Mouse (Mus musculus) forebrain, embryonic 11.5 days (tissue): ENCODE measurements around the gene Trak1. TPM values are rescaled to one million over a fixed set of nuclear protein-coding genes. Genes with fewer than 3 reads are reported as not detected.

Experiments used
- ATAC-seq: fragments of 200-750 bp; cut with Nextera tagmentation; replicated peaks from 2 replicates; pipeline ENCODE4 v1.8.0; 2017; ENCODE audit warnings: moderate TSS enrichment; ENCODE audit not compliant: low FRiP score
- DNase-seq: peaks from one replicate; pipeline ENCODE4 v3.0.0-alpha.2; 2017; ENCODE audit warnings: low spot score
- H3K27ac ChIP-seq: fragments of 300-500 bp; sonication (generic); 2 replicates; pipeline ENCODE4 v1.5.1; 2014; ENCODE audit warnings: low read depth, low read length
- H3K27me3 ChIP-seq: fragments of 300-500 bp; sonication (generic); 2 replicates; pipeline ENCODE4 v1.6.1; 2014; ENCODE audit warnings: mild to moderate bottlenecking, low read length, mixed read lengths; ENCODE audit not compliant: control insufficient read depth, insufficient read depth
- H3K36me3 ChIP-seq: fragments of 300-500 bp; sonication (generic); 2 replicates; pipeline ENCODE4 v1.6.1; 2014; ENCODE audit warnings: mild to moderate bottlenecking, low read length, moderate library complexity, mixed read lengths; ENCODE audit not compliant: control insufficient read depth, insufficient read depth
- H3K4me1 ChIP-seq: fragments of 300-500 bp; sonication (generic); replicated peaks from 2 replicates; pipeline ENCODE4 v1.6.1; 2014; ENCODE audit warnings: low read length, mixed read lengths; ENCODE audit not compliant: control insufficient read depth, insufficient read depth
- H3K4me2 ChIP-seq: fragments of 300-500 bp; sonication (generic); 2 replicates; pipeline ENCODE4 v1.6.1; 2014; ENCODE audit warnings: low read depth, mild to moderate bottlenecking, low read length, moderate library complexity, mixed read lengths; ENCODE audit not compliant: severe bottlenecking
- H3K4me3 ChIP-seq: fragments of 300-500 bp; sonication (generic); 2 replicates; pipeline ENCODE4 v1.5.1; 2014; ENCODE audit warnings: low read depth, low read length
- H3K9ac ChIP-seq: fragments of 300-500 bp; sonication (generic); 2 replicates; pipeline ENCODE4 v1.6.1; 2014; ENCODE audit warnings: low read length
- H3K9me3 ChIP-seq: fragments of 300-500 bp; sonication (generic); 2 replicates; pipeline ENCODE4 v1.6.1; 2016; ENCODE audit warnings: low read length, mixed read lengths; ENCODE audit not compliant: control insufficient read depth
- WGBS: fragments of 180-500 bp; shearing (Covaris S2); extraction: QIAGEN DNeasy Blood & Tissue Kit; methylation state at CpG from one replicate; pipeline ENCODE4 v1.1.7; 2014; 5-methylcytosine and 5-hydroxymethylcytosine counted together
- polyA plus RNA-seq: library from polyadenylated mRNA; unstranded; fragments of >200 nt; fragmentation: Nextera tagmentation; extraction: Ambion mirVana; gene quantifications from 2 replicates; pipeline ENCODE4 v1.2.1, GENCODE M21; 2014

The Trak1 gene
- polyA plus RNA-seq, 1 experiment from 2014 or later = 33.5 TPM

DNA sequence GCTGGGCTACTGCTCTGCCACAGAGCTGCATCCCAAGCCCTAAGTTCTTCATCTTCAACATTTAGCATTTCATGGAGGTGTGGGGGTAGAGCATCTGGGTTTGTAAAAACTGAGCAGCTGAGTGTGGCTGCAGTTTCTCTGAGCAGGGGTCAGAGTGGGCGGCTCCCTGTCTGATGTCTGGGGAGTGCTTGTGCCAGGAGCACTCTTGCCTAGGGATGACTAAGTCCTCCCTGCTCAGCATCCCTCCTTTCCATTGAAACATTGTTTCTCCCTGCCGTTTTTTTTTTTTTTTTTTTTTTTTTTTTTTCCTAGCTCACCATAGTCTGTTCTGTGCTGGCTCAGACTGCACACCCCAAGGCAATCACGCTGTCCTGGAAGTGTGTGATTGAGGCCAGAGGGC is 53.3 kb downstream of the Trak1 start:
- no peak overlapping the region for H3K4me2 ChIP-seq
- no peak for ATAC-seq
- no peak for DNase-seq
- H3K9me3 ChIP-seq = no peaks in the 10 kb centered on the region
- H3K27ac ChIP-seq = peak overlapping the region; percentile 57; the same call in 1 of the 2 replicates
- H3K9ac ChIP-seq = no peak overlapping the region; the same call in 1 of the 2 replicates
- no peaks in the 10 kb centered on the region for H3K27me3 ChIP-seq
- WGBS = 53% methylated on average over 3 of the region's 3 CpGs
- H3K36me3 ChIP-seq = no peaks in the 10 kb centered on the region
- H3K4me1 ChIP-seq = peaks cover 31% of the 10 kb centered on the region
- H3K4me3 ChIP-seq = no peak overlapping the region

DNA sequence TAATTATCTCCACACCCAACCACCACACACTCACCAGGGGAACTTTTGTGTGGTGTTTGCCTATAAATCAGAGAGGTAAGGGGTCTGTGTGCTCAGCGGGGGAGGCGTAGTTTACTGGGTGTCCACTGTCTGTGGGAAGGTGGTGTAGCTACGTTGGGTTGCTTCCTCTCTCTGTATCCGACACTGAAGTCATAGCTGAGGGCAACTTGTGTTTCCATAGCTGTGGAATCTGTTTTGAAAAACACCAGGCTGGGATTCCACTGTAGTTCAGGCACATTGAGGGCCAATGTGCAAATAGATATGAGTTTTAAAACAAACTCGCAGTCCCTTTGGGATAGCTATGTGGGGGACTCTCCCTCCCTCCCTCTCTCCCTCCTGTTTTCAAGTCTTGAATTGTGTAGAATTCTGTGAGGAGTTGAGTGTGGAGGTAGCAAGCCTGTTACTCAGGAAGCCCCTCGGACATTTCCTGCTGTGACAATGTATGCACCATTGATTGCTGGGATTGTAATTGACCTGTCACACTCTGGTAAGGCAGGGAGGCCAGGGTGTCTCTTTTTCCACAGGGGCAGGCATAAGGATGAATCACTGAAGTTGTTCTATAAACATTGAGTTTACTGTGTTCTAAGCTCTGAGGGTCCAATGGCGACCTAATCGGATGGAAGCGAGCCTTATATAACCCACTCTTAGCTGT is 54.2 kb downstream of the Trak1 start:
- H3K9ac ChIP-seq = no peak overlapping the region; the same call in 1 of the 2 replicates
- no peaks in the 10 kb centered on the region for H3K27me3 ChIP-seq
- H3K4me3 ChIP-seq = no peak overlapping the region
- no peak for DNase-seq
- 58% methylated on average over 9 of the region's 9 CpGs for WGBS
- H3K4me2 ChIP-seq = no peak overlapping the region
- H3K27ac ChIP-seq = peak overlapping the region; percentile 57; the same call in 1 of the 2 replicates
- H3K4me1 ChIP-seq = peaks cover 30% of the 10 kb centered on the region
- ATAC-seq = no peak
- no peaks in the 10 kb centered on the region for H3K9me3 ChIP-seq
- no peaks in the 10 kb centered on the region for H3K36me3 ChIP-seq

DNA sequence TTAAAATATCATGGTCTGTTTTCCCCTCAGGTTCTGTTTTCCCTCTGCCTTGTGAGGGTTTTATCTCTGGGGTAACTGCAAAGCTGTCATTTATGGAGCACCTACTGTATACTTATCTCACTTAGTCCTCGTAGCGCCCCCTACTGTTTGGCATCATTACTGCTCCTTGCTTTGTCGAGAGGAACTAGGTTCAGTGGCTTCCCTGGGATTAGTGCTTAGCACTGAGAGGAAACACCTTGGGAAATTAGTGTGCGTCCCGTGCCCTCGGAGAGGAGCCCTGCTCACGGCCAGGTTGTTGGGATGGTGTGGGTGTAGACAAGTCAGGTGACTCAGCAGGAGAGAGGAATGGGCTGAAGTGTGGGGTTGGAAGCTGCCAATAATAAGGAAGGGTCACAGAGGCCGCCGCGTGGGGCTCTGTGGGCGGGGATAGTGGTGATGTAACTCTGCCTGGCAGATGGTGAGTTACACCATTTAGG is 54.9 kb downstream of the Trak1 start:
- 29% methylated on average over 11 of the region's 11 CpGs for WGBS
- no peak overlapping the region for H3K4me2 ChIP-seq
- peaks cover 27% of the 10 kb centered on the region for H3K4me1 ChIP-seq
- ATAC-seq = no peak; the same call in 1 of the 2 replicates
- DNase-seq = peak; percentile 67
- no peaks in the 10 kb centered on the region for H3K27me3 ChIP-seq
- no peaks in the 10 kb centered on the region for H3K9me3 ChIP-seq
- H3K4me3 ChIP-seq = no peak overlapping the region
- H3K9ac ChIP-seq = no peak overlapping the region
- H3K36me3 ChIP-seq = no peaks in the 10 kb centered on the region
- H3K27ac ChIP-seq = no peak overlapping the region

DNA sequence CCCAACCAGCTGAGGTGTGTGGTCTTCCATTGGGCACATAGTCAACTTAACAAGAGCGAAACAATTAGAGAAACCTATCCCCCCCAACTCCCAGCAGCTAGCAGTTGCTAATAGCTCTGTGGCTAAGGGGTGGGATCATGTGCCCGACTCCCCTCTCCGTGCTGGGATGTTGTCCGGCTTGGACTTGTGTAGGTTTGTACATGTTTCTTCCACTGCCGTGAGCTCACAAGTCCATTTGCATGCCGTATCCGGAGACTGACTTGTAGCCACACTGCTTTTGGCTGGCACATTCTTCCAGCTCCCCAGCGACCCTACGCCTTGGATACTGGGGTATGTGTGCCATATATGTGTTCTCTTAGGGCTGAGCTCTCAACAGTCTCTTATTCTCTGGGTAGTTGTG is 55.4 kb downstream of the Trak1 start:
- DNase-seq = no peak
- no peaks in the 10 kb centered on the region for H3K36me3 ChIP-seq
- H3K4me3 ChIP-seq = no peak overlapping the region
- no peak overlapping the region for H3K4me2 ChIP-seq
- H3K9ac ChIP-seq = no peak overlapping the region
- no peak overlapping the region for H3K27ac ChIP-seq
- WGBS = 85% methylated on average over 9 of the region's 9 CpGs
- peaks cover 25% of the 10 kb centered on the region for H3K4me1 ChIP-seq
- no peaks in the 10 kb centered on the region for H3K27me3 ChIP-seq
- ATAC-seq = no peak
- H3K9me3 ChIP-seq = no peaks in the 10 kb centered on the region

DNA sequence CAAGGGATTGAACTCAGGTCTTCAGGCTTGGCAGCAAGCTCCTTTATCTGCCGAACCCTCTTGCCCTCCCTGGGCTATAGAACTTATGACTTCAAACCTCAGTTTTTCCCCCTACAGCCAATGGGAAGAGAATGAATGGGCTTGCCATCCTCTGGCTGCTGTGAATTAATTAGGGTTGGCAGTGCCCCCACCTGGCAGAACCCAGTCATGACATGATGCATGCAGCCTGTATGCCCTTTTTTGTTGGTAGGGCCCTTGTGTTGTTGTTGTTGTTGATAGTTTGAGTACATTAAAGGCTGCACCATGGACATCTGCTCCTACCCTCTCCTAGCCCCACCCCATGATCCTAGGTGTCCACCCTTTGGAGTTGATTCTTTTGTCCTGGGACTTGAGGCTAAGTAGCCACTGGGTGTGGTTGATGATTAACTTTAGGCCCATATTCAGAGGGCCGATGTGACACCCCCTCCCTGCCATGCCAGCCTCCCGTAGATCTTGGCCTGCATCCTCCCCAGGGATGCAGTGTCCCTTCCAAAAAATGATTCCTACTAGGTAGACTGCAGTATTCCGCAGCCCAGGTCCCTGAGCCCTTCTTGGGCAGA is 57.6 kb downstream of the Trak1 start:
- Histone ChIP-seq H3K4me2 (no peak overlapping the region), H3K9me3 (no peaks in the 10 kb centered on the region), H3K27ac (no peak overlapping the region), H3K4me1 (peaks cover 20% of the 10 kb centered on the region), H3K27me3 (no peaks in the 10 kb centered on the region), H3K4me3 (no peak overlapping the region), H3K36me3 (no peaks in the 10 kb centered on the region), H3K9ac (no peak overlapping the region)
- DNase-seq = peak; percentile 67
- WGBS = 73% methylated on average over 4 of the region's 4 CpGs
- ATAC-seq = no peak

DNA sequence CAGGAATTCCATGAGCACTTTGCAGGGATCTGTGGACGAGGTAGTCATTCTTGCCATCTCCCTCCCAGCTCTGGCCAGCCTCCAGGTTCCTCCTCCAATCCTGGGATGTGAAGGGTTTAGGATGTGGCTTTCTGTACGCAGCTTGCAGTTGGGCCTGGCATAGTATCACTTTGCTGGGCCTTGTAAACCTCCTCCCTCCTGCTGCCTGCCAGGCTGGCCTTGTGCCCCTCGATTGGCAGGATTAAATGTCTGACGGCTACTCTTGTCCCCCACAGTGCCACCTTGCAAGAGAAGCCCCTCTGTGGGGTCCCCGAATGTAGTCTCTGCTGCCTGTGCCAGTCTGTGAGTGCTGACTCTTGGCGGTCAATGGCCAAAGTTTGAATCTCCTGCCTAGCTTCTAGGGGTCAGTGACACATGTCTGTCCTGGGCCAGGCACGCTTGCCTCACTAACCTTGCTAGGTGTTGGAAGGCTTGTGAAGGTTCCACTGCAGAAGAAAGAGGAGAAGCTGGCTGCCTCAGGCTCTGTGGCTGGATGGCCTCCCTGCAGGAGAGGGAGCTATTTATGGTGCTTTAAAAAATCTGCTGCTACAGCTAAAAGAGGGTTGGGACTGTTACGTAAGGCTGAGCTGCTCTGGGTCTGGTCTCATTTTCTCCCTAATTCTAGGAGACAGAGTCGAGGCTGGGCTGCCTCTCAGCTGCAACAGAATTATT is 58.3 kb downstream of the Trak1 start:
- Histone ChIP-seq H3K4me3 (no peak overlapping the region), H3K4me2 (no peak overlapping the region), H3K9me3 (no peaks in the 10 kb centered on the region), H3K27ac (no peak overlapping the region), H3K27me3 (no peaks in the 10 kb centered on the region), H3K36me3 (no peaks in the 10 kb centered on the region), H3K9ac (no peak overlapping the region), H3K4me1 (peaks cover 25% of the 10 kb centered on the region)
- DNase-seq = no peak
- no peak for ATAC-seq
- WGBS = 76% methylated on average over 9 of the region's 9 CpGs

DNA sequence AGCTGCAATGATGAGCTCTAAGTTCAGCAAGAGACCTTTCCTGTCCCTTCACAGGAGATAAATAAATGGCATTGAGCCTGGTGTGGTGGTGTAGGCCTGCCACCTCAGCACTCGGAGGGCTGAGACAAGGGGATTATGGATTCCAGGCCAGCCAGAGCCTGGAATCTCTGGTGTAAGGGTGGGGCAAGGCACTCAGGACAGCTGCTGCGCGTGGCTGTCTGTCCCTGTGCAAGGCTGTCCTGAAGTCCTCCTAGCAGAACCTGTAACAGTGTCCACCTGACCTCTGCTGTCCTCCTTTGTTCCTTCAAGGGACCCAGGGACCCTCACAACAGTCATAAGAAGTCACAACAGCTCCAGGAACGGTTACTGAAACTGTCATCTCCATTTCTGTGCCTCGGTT is 59.8 kb downstream of the Trak1 start:
- ATAC-seq = no peak
- Histone ChIP-seq H3K9ac (no peak overlapping the region), H3K4me3 (no peak overlapping the region), H3K9me3 (no peaks in the 10 kb centered on the region), H3K27ac (no peak overlapping the region), H3K4me2 (no peak overlapping the region), H3K27me3 (no peaks in the 10 kb centered on the region), H3K4me1 (peaks cover 22% of the 10 kb centered on the region), H3K36me3 (no peaks in the 10 kb centered on the region)
- 75% methylated on average over 5 of the region's 5 CpGs for WGBS
- no peak for DNase-seq

DNA sequence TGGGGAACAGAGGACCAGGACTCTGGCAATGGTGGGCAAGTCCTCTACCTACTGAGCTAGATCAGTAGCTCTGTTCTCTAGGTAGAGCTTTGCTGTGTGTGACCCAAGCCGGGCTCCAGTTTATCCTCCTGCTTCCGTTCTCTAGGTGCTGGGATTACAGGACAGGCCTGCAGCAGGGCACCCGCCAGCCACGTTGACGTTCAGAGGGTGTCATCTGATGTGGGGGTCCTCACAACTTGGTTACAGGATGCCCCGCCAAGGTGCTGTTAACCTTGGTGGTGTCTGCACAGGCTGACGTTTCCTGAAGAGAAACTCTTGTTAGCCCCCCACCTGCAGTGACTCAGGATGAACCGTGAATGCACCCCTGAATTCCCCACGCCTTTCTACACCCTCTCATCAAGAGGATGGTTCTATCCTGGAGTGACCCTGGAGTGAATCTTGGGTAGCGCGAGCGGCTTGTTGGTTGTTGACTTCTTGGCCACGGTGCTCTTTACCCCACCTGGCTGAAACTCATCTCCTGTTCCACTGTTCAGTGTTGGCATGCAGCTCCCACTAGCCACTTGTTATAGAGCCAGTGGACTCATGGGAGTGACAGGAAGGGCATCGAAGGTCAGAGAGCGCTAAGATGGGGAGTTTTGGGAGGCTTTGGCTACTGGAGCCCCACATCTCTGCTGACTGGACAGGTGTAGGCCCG is 60.4 kb downstream of the Trak1 start:
- Histone ChIP-seq H3K4me2 (no peak overlapping the region), H3K4me1 (peaks cover 19% of the 10 kb centered on the region), H3K9me3 (no peaks in the 10 kb centered on the region), H3K27ac (no peak overlapping the region), H3K27me3 (no peaks in the 10 kb centered on the region), H3K9ac (no peak overlapping the region), H3K36me3 (no peaks in the 10 kb centered on the region), H3K4me3 (no peak overlapping the region)
- DNase-seq (no peak), ATAC-seq (no peak)
- 90% methylated on average over 16 of the region's 16 CpGs for WGBS
